Mouse (Mus musculus): ENCODE data around the gene Zfp316.

- TF ChIP-seq CTCF (conservative IDR thresholded peaks at IDR 0.05; ENCODE audit: insufficient read depth, insufficient read length, low read depth, low read length) (peak; percentile 42), POLR2A (IDR thresholded peaks at IDR 0.05; ENCODE audit: low read depth, low read length) (no peak)
Observed at GRCm38 (mm10) chr5:143294862-143295261, 25.0 kb upstream of the Zfp316 start.
